ENCODE assay signal across 18 mouse cellular contexts in the genomic region with DNA sequence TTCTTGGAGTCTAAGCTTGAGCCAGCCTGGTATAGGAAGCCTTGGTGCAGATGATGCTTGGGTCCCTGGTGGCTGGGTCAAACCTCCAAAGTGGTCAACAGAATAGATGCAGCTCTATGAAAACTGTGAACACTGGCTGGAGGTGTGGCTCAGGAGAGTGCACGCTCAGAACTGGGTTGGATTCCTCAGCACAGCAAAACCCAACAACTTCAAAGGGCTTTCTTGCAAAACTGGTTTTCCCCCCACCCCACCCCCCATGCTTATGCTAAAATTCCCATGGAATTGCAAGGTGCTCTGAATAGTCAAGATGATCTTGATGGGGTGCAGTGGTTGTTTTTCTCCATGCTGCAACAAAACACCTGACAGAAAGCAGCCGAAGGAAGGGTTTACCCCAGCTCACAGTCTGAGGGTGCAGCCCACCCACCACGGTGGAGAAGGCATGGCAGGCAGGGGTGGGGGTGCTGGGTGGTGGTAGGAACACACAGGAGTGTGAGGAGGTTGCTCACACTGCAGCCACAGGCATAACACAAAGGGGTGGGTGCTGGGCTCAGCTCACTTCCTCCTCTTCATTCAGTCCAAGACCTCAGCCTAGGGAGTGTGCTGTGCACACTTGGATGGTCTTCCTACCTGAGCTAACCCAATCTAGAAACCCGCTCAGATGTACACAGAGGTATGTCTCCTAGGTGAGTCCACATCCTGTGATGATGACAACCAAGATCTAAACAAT.
A peak's percentile ranks its signal among the peaks of the same experiment; 100 is the strongest.
DNase-seq lines count a peak whose midpoint lies in the region; ATAC-seq and TF ChIP-seq lines count a peak whose summit lies in the region.
"Had no signal": no experiment of that assay in that cellular context is flagged by ENCODE, and none has a peak within 500 bp of the region (broad histone marks: within the 10 kb centered on the region; RNA-seq: fewer than 3 reads in every experiment).

No protein-coding gene starts in this region.

- ATAC-seq in kidney, embryonic 15.5 days (replicated peaks; ENCODE audit: low FRiP score), result peak; percentile 57
- no peak for ATAC-seq in limb, embryonic 13.5 days (ENCODE audit: low FRiP score, low read depth)
- ATAC-seq in monocyte, adult 5-6 weeks (replicated peaks; ENCODE audit: insufficient number of reproducible peaks, low FRiP score, low TSS enrichment, poor library complexity, severe bottlenecking), result no peak
- ATAC-seq: forebrain, embryonic 16.5 days; hindbrain, embryonic 16.5 days; midbrain, embryonic 13.5 days had no signal

- no peak overlapping the region for H3K9ac ChIP-seq in kidney, embryonic 15.5 days
- no peak overlapping the region for H3K9ac ChIP-seq in ES-Bruce4 (ENCODE audit: low read depth, poor library complexity, severe bottlenecking)
- H3K9ac ChIP-seq in limb, embryonic 13.5 days, result no peak overlapping the region
- H3K9ac ChIP-seq: midbrain, embryonic 13.5 days had no signal

- peak overlapping the region; percentile 54; the same call in 1 of the 2 replicates for H3K27ac ChIP-seq in kidney, embryonic 15.5 days
- H3K27ac ChIP-seq in ES-Bruce4 (ENCODE audit: insufficient read depth, low read length), result peak overlapping the region; percentile 85
- no peak overlapping the region for H3K27ac ChIP-seq in limb, embryonic 13.5 days
- H3K27ac ChIP-seq: heart, adult 2 months; midbrain, embryonic 13.5 days had no signal

- H3K4me2 ChIP-seq in kidney, embryonic 15.5 days, result no peak overlapping the region
- 0 out of 2 replicates have a peak overlapping the region, but pooled peaks have one; percentile 5 for H3K4me2 ChIP-seq in limb, embryonic 13.5 days (replicated peaks)
- H3K4me2 ChIP-seq: liver, embryonic 11.5 days; midbrain, embryonic 13.5 days had no signal

- no peaks in the 10 kb centered on the region for H3K9me3 ChIP-seq in kidney, embryonic 15.5 days (replicated peaks)
- no peaks in the 10 kb centered on the region for H3K9me3 ChIP-seq in ES-Bruce4 (replicated peaks; ENCODE audit: control insufficient read depth, insufficient read depth, low read length, poor library complexity, severe bottlenecking)
- H3K9me3 ChIP-seq in limb, embryonic 13.5 days, result no peaks in the 10 kb centered on the region
- H3K9me3 ChIP-seq: midbrain, embryonic 13.5 days had no signal

- no peak for TF ChIP-seq POLR2A in ES-Bruce4 (IDR thresholded peaks at IDR 0.05; ENCODE audit: insufficient read depth, low read length)

- no peak overlapping the region for H3K4me3 ChIP-seq in kidney, embryonic 15.5 days (replicated peaks)
- no peak overlapping the region for H3K4me3 ChIP-seq in ES-Bruce4 (ENCODE audit: low read depth, low read length)
- H3K4me3 ChIP-seq in limb, embryonic 13.5 days, result no peak overlapping the region
- H3K4me3 ChIP-seq: heart, adult 2 months; midbrain, embryonic 13.5 days had no signal

- peaks cover 18% of the 10 kb centered on the region for H3K4me1 ChIP-seq in kidney, embryonic 15.5 days
- peaks cover 8% of the 10 kb centered on the region for H3K4me1 ChIP-seq in ES-Bruce4 (ENCODE audit: control insufficient read depth, insufficient read depth, low read length)
- peaks cover 32% of the 10 kb centered on the region for H3K4me1 ChIP-seq in limb, embryonic 13.5 days

- H3K27me3 ChIP-seq in kidney, embryonic 15.5 days, result no peaks in the 10 kb centered on the region
- no peaks in the 10 kb centered on the region for H3K27me3 ChIP-seq in ES-Bruce4 (ENCODE audit: control insufficient read depth, insufficient read depth, low read length, poor library complexity, severe bottlenecking)
- H3K27me3 ChIP-seq in limb, embryonic 13.5 days, result no peaks in the 10 kb centered on the region
- H3K27me3 ChIP-seq: CH12.LX; midbrain, embryonic 13.5 days had no signal

- H3K36me3 ChIP-seq in kidney, embryonic 15.5 days, result no peaks in the 10 kb centered on the region
- H3K36me3 ChIP-seq in ES-Bruce4 (ENCODE audit: control insufficient read depth, insufficient read depth, low read length, poor library complexity, severe bottlenecking), result no peaks in the 10 kb centered on the region
- no peaks in the 10 kb centered on the region for H3K36me3 ChIP-seq in limb, embryonic 13.5 days
- H3K36me3 ChIP-seq: midbrain, embryonic 13.5 days had no signal

- no peak for DNase-seq in kidney, postnatal 14 days
- DNase-seq in A20 (ENCODE audit: low read depth, low spot score), result peak; percentile 18
- no peak for DNase-seq in adrenal gland, postnatal 10 days
- DNase-seq: adrenal gland, postnatal 14 days; cerebellum, adult 2 months; heart, adult 2 months; heart, postnatal 10 days; kidney, postnatal 10 days; lung, postnatal 4 days had no signal

- TF ChIP-seq CTCF in ES-Bruce4 (IDR thresholded peaks at IDR 0.05; ENCODE audit: low read depth, low read length), result no peak

- no peak; the same call in 1 of the 2 replicates for TF ChIP-seq EP300 in ES-Bruce4 (IDR thresholded peaks at IDR 0.05; ENCODE audit: insufficient read depth, low read depth, low read length)

- WGBS in kidney, embryonic 15.5 days, result 60% methylated on average over 4 of the region's 4 CpGs
- WGBS in limb, embryonic 13.5 days, result 54% methylated on average over 4 of the region's 4 CpGs
